Mouse (Mus musculus) lung, adult 2 months (tissue): Measurements from ENCODE around the gene Col23a1.

Source experiments
- CTCF ChIP-seq: fragments of 200-500 bp; IDR thresholded peaks from 2 replicates; pipeline ENCODE4 v1.5.1; 2011; ENCODE audit warnings: mild to moderate bottlenecking, low read length, control low read depth; ENCODE audit not compliant: insufficient read depth
- POLR2A ChIP-seq: fragments of 200-500 bp; IDR thresholded peaks from 2 replicates; pipeline ENCODE4 v1.6.1; 2011; ENCODE audit warnings: low read depth, mild to moderate bottlenecking, control low read depth, low read length, borderline replicate concordance; ENCODE audit errors: extremely low read depth

GRCm38 (mm10) chr11:51400356-51400755, 110.6 kb downstream of the Col23a1 start:
- TF ChIP-seq CTCF (no peak), POLR2A (no peak)
